Mouse (Mus musculus): Measurements from ENCODE around the gene Gltp.

GRCm38 (mm10) chr5:114680676-114681285 is 10.0 kb downstream of the Gltp start:
- no peak for TF ChIP-seq CTCF (IDR thresholded peaks at IDR 0.05; ENCODE audit: extremely low read depth, insufficient read length, insufficient replicate concordance, low read depth, low read length)
- TF ChIP-seq POLR2A (IDR thresholded peaks at IDR 0.05; ENCODE audit: low read depth, low read length) = no peak
